Mouse (Mus musculus) liver, embryonic 16.5 days (tissue): ENCODE data around the gene Syne2. TPM values are rescaled to one million over a fixed set of nuclear protein-coding genes. Genes with fewer than 3 reads are reported as not detected.

Experiments used
- ATAC-seq: fragments of 200-750 bp; cut with Nextera tagmentation; 2 replicates; pipeline ENCODE4 v1.8.0; 2017; ENCODE audit warnings: low read depth, mild to moderate bottlenecking, moderate number of reproducible peaks, moderate library complexity
- H3K27ac ChIP-seq: fragments of 300-500 bp; sonication (generic); 2 replicates; pipeline ENCODE4 v1.5.1; 2014; ENCODE audit warnings: mild to moderate bottlenecking, low read length
- H3K27me3 ChIP-seq: fragments of 300-500 bp; sonication (generic); 2 replicates; pipeline ENCODE4 v1.6.1; 2014; ENCODE audit warnings: low read depth, low read length, mixed read lengths; ENCODE audit not compliant: control insufficient read depth, insufficient read depth
- H3K36me3 ChIP-seq: fragments of 300-500 bp; sonication (generic); 2 replicates; pipeline ENCODE4 v1.6.1; 2014; ENCODE audit warnings: mild to moderate bottlenecking; ENCODE audit not compliant: control insufficient read depth, insufficient read depth
- H3K4me1 ChIP-seq: fragments of 300-500 bp; sonication (generic); 2 replicates; pipeline ENCODE4 v1.6.1; 2014; ENCODE audit warnings: low read depth, low read length, mixed read lengths; ENCODE audit not compliant: control insufficient read depth
- H3K4me2 ChIP-seq: fragments of 300-500 bp; sonication (generic); 2 replicates; pipeline ENCODE4 v1.6.1; 2014; ENCODE audit warnings: low read depth, low read length, mixed read lengths
- H3K4me3 ChIP-seq: fragments of 300-500 bp; sonication (generic); 2 replicates; pipeline ENCODE4 v1.5.1; 2014; ENCODE audit warnings: low read depth, mild to moderate bottlenecking, low read length
- H3K9ac ChIP-seq: fragments of 300-500 bp; sonication (generic); 2 replicates; pipeline ENCODE4 v1.6.1; 2014; ENCODE audit warnings: low read depth, low read length
- H3K9me3 ChIP-seq: fragments of 300-500 bp; sonication (generic); replicated peaks from 2 replicates; pipeline ENCODE4 v1.6.1; 2016; ENCODE audit warnings: low read length; ENCODE audit not compliant: control insufficient read depth
- WGBS: fragments of 180-500 bp; shearing (Covaris S2); extraction: QIAGEN DNeasy Blood & Tissue Kit; methylation state at CpG from one replicate; pipeline ENCODE4 v1.1.7; 2014; ENCODE audit not compliant: insufficient replicate concordance; 5-methylcytosine and 5-hydroxymethylcytosine counted together
- polyA plus RNA-seq: library from polyadenylated mRNA; unstranded; fragments of >200 nt; fragmentation: Nextera tagmentation; extraction: Ambion mirVana; gene quantifications from 2 replicates; pipeline ENCODE4 v1.2.1, GENCODE M21; 2015

The Syne2 gene
- polyA plus RNA-seq, 1 experiment from 2014 or later, result 6.1 TPM

GRCm38 (mm10) chr12:76013480-76013879 lies 195.5 kb downstream of the Syne2 start:
- no peaks in the 10 kb centered on the region for H3K9me3 ChIP-seq

GRCm38 (mm10) chr12:76015026-76015425 lies 197.1 kb downstream of the Syne2 start:
- no peaks in the 10 kb centered on the region for H3K27me3 ChIP-seq
- no peaks in the 10 kb centered on the region for H3K4me1 ChIP-seq
- H3K9ac ChIP-seq, result no peak overlapping the region
- no peak overlapping the region for H3K4me3 ChIP-seq
- no peaks in the 10 kb centered on the region for H3K9me3 ChIP-seq
- H3K4me2 ChIP-seq, result no peak overlapping the region
- no peak overlapping the region for H3K27ac ChIP-seq
- WGBS, result 78% methylated on average over 14 of the region's 15 CpGs
- H3K36me3 ChIP-seq, result no peaks in the 10 kb centered on the region
- ATAC-seq, result no peak

More at GRCm38 (mm10) chr12:76013480-76013879, 195.5 kb downstream of the Syne2 start:
- Histone ChIP-seq H3K4me1 (no peaks in the 10 kb centered on the region), H3K9ac (no peak overlapping the region), H3K27ac (no peak overlapping the region), H3K27me3 (no peaks in the 10 kb centered on the region), H3K36me3 (no peaks in the 10 kb centered on the region), H3K4me2 (no peak overlapping the region), H3K4me3 (no peak overlapping the region)
- ATAC-seq, result no peak
- 63% methylated on average over 4 of the region's 4 CpGs for WGBS

- H3K27me3 ChIP-seq, result no peaks in the 10 kb centered on the region
- WGBS, result 72% methylated on average over 11 of the region's 11 CpGs
- no peak overlapping the region for H3K27ac ChIP-seq
- H3K4me3 ChIP-seq, result no peak overlapping the region
- no peaks in the 10 kb centered on the region for H3K9me3 ChIP-seq
- ATAC-seq, result 0 out of 2 replicates have a peak, but pooled peaks have one; percentile 21
- H3K4me1 ChIP-seq, result no peaks in the 10 kb centered on the region
- no peak overlapping the region for H3K4me2 ChIP-seq
- H3K9ac ChIP-seq, result no peak overlapping the region
- no peaks in the 10 kb centered on the region for H3K36me3 ChIP-seq
These were observed 197.6 kb downstream of the Syne2 start for GRCm38 (mm10) chr12:76015489-76015888.

- no peaks in the 10 kb centered on the region for H3K9me3 ChIP-seq
- no peak overlapping the region for H3K4me2 ChIP-seq
- H3K4me1 ChIP-seq, result no peaks in the 10 kb centered on the region
- no peaks in the 10 kb centered on the region for H3K36me3 ChIP-seq
- ATAC-seq, result no peak
- WGBS, result 65% methylated on average over 14 of the region's 14 CpGs
- no peak overlapping the region for H3K9ac ChIP-seq
- H3K27ac ChIP-seq, result no peak overlapping the region
- H3K4me3 ChIP-seq, result no peak overlapping the region
- no peaks in the 10 kb centered on the region for H3K27me3 ChIP-seq
These were observed 198.5 kb downstream of the Syne2 start for GRCm38 (mm10) chr12:76016123-76017101.

GRCm38 (mm10) chr12:76018640-76019039 lies 200.7 kb downstream of the Syne2 start:
- no peak overlapping the region for H3K4me3 ChIP-seq
- 67% methylated on average over 8 of the region's 8 CpGs for WGBS
- H3K27ac ChIP-seq, result no peak overlapping the region
- no peaks in the 10 kb centered on the region for H3K9me3 ChIP-seq
- ATAC-seq, result no peak
- H3K27me3 ChIP-seq, result no peaks in the 10 kb centered on the region
- no peaks in the 10 kb centered on the region for H3K36me3 ChIP-seq
- H3K4me2 ChIP-seq, result no peak overlapping the region
- H3K4me1 ChIP-seq, result no peaks in the 10 kb centered on the region
- H3K9ac ChIP-seq, result no peak overlapping the region

GRCm38 (mm10) chr12:76042301-76042700 lies 224.4 kb downstream of the Syne2 start:
- H3K36me3 ChIP-seq, result no peaks in the 10 kb centered on the region

GRCm38 (mm10) chr12:76046561-76046960 lies 228.6 kb downstream of the Syne2 start:
- 69% methylated on average over 6 of the region's 6 CpGs for WGBS
- H3K9ac ChIP-seq, result no peak overlapping the region
- no peaks in the 10 kb centered on the region for H3K9me3 ChIP-seq
- H3K27me3 ChIP-seq, result no peaks in the 10 kb centered on the region
- no peak overlapping the region for H3K27ac ChIP-seq
- no peaks in the 10 kb centered on the region for H3K36me3 ChIP-seq
- no peaks in the 10 kb centered on the region for H3K4me1 ChIP-seq
- H3K4me3 ChIP-seq, result no peak overlapping the region
- ATAC-seq, result no peak
- no peak overlapping the region for H3K4me2 ChIP-seq

More at GRCm38 (mm10) chr12:76042301-76042700, 224.4 kb downstream of the Syne2 start:
- Histone ChIP-seq H3K4me1 (no peaks in the 10 kb centered on the region), H3K9ac (no peak overlapping the region), H3K4me3 (no peak overlapping the region), H3K27me3 (no peaks in the 10 kb centered on the region), H3K9me3 (no peaks in the 10 kb centered on the region), H3K4me2 (no peak overlapping the region), H3K27ac (no peak overlapping the region)
- 59% methylated on average over 8 of the region's 8 CpGs for WGBS
- ATAC-seq, result no peak

- H3K4me1 ChIP-seq, result no peaks in the 10 kb centered on the region
- no peak overlapping the region for H3K4me2 ChIP-seq
- no peak overlapping the region for H3K4me3 ChIP-seq
- H3K9me3 ChIP-seq, result no peaks in the 10 kb centered on the region
- no peak overlapping the region for H3K9ac ChIP-seq
- H3K27ac ChIP-seq, result no peak overlapping the region
- H3K27me3 ChIP-seq, result no peaks in the 10 kb centered on the region
- no peak for ATAC-seq
- 41% methylated on average over 3 of the region's 3 CpGs for WGBS
- H3K36me3 ChIP-seq, result no peaks in the 10 kb centered on the region
These were observed 230.0 kb downstream of the Syne2 start for GRCm38 (mm10) chr12:76047921-76048320.

- no peak for ATAC-seq
- Histone ChIP-seq H3K4me2 (no peak overlapping the region), H3K27me3 (no peaks in the 10 kb centered on the region), H3K4me3 (no peak overlapping the region), H3K27ac (no peak overlapping the region), H3K36me3 (no peaks in the 10 kb centered on the region), H3K4me1 (no peaks in the 10 kb centered on the region), H3K9me3 (no peaks in the 10 kb centered on the region), H3K9ac (no peak overlapping the region)
- WGBS, result 68% methylated on average over 8 of the region's 8 CpGs
These were observed 230.7 kb downstream of the Syne2 start for GRCm38 (mm10) chr12:76048672-76049071.
